Mouse (Mus musculus): ENCODE data around the gene Tmem254c.
"Not testable (repeated sequence)": the region's sequence is repeated elsewhere in the genome, so short reads cannot be mapped to it uniquely, and the experiment has no call there.

DNA sequence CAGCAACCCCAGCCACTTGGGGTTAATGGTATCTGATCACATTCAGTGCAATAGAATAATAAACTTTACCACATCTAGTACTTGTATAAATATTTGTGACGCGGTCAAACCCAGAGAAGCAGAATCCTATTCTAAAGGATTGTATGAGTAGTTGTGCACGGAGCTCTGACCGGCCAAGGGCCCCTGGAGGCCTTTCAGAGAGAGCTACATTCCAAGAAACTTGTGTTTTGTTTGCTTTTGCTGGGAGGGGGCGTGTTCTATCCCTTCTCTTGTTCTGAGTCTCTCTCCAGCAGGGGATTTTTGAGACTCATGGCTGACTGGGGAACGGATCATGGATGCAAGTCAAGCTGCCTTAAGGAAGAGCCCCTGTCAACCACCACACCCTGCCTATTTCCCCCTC is 31.7 kb downstream of the Tmem254c start:
- TF ChIP-seq CTCF (IDR thresholded peaks at IDR 0.05; ENCODE audit: low read depth); EP300 (optimal IDR thresholded peaks at IDR 0.05): not testable (repeated sequence)

Data from stomach, postnatal 0 days (tissue).